Comparison of ENCODE assay signal across 19 mouse cellular contexts in the genomic region with DNA sequence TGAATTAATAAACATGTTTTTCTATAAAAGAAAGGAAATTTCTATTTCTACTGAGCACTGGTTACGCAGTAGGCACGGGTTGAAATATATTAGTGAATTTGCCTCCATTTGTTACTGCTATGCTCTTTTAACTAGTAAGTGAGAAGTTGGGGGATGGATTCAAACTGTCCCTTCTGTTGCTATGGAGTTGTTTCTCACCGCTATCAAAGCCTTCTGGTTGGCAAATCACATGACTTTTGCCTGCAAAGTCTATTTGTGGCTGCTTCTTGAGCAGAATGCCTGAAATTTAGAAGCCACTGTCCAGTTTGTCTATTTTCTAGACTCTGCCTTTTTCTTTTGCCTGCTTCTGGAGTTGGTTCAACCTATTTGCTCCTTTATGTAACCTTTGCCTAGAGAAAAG. TPM values are rescaled to one million over a fixed set of nuclear protein-coding genes. Genes with fewer than 3 reads are reported as not detected.
DNase-seq lines count a peak whose midpoint lies in the region; ATAC-seq lines count a peak whose summit lies in the region.
"Had no signal": no experiment of that assay in that cellular context is flagged by ENCODE, and none has a peak within 500 bp of the region (broad histone marks: within the 10 kb centered on the region; RNA-seq: fewer than 3 reads in every experiment).

No protein-coding gene starts in this region.

- no peak for DNase-seq in frontal cortex, postnatal 36 days (ENCODE audit: low spot score in 2 of 2)
- peak; percentile 2 for DNase-seq in layer of hippocampus, adult 9-11 months
- DNase-seq in layer of hippocampus, postnatal 10 days (ENCODE audit: low spot score in 2 of 2): no peak
- peak; percentile 60 for DNase-seq in brain, adult 2 months (ENCODE audit: low read depth, low spot score)
- peak; percentile 32 for DNase-seq in telencephalon, adult 2 months (ENCODE audit: low read depth, low spot score)
- DNase-seq in testis, postnatal 14 days (ENCODE audit: low spot score): no peak
- DNase-seq: adrenal gland, adult 2 months; adrenal gland, postnatal 10 days; adrenal gland, postnatal 25 days; cerebellum, adult 11-12 months; cerebellum, adult 2 months; cerebellum, adult 9-11 months; cerebellum, postnatal 14 days; cerebellum, postnatal 36 days; embryo, embryonic 11 days had no signal

- peak; percentile 52; the same call in 1 of the 2 replicates for ATAC-seq in frontal cortex, adult (ENCODE audit: low TSS enrichment)
- ATAC-seq: forebrain, embryonic 13.5 days; forebrain, embryonic 15.5 days had no signal

RNA-seq across cellular contexts. Expression of a gene that starts 32.6 kb away (rescaled TPM):
- total RNA-seq in layer of hippocampus, postnatal 10 days (2021): 10 to 100 TPM; 29.6 to 33.2 TPM

RNA-seq across cellular contexts. Expression of a gene that starts 32.6 kb away (rescaled TPM):
- 10 to 100 TPM; 69.1 to 73.5 TPM for total RNA-seq in layer of hippocampus, postnatal 10 days (2021)

RNA-seq across cellular contexts. Expression of a gene that starts 49.6 kb away (rescaled TPM):
- total RNA-seq in layer of hippocampus, postnatal 10 days (2021): 10 to 100 TPM; 15.6 to 17.9 TPM

RNA-seq across cellular contexts. Expression of a gene that starts 57.4 kb away (rescaled TPM):
- total RNA-seq in layer of hippocampus, postnatal 10 days (2021): 100 to 1,000 TPM; 112 TPM
- total RNA-seq: adrenal gland, postnatal 25 days; common myeloid progenitor, adult 5-6 weeks had no signal

Comparison
In these comparisons a context has a peak if more than half of its experiments do, and no peak if none do; other contexts are left out.
1. DNase-seq: peak in layer of hippocampus, adult 9-11 months (single experiment), brain, adult 2 months (single experiment) and telencephalon, adult 2 months (single experiment); none in frontal cortex, postnatal 36 days (0 of 2), layer of hippocampus, postnatal 10 days (0 of 2) and testis, postnatal 14 days (single experiment).